Mouse (Mus musculus): Measurements from ENCODE around the gene Rps7. TPM values are rescaled to one million over a fixed set of nuclear protein-coding genes. Genes with fewer than 3 reads are reported as not detected.

Gene Rps7
- total and polyA plus RNA-seq, 3 experiments: 300 to 2,439 (median 476) TPM

DNA sequence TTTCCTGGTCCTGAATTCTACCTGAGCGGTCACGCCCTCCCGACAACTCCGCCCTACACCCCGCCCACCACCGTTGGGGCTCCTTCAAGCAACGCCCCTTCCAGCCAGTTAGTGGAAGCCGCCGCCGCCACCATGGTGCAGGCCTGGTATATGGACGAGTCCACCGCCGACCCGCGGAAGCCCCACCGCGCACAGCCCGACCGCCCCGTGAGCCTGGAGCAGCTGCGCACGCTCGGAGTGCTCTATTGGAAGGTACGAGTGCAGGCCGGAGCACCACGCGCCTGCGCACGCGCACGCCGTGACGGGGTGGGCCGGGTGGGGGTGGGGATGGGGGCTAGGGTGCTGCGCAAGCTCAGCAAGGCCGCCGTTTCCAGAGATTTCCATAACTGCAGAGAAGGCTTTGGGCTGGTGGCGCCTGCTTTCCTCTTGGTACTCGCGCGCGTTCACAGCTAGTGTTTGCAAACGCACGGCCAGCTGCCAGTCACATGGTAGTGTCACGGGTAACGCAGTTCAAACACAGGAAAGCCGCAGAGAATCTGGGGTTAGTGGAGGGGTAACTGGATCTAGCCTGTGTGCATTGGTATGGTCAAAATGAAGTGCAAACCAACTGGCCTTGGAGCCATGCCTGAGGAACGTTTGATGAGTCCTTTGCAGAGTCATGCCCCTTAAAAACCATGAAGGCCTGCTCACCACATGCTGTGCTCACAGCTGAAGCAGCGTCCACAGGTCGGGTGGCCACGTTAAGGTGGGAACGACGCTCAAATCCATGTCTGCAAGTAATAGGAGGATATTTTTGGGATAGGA lies 39.6 kb upstream of the Rps7 start, which contains the start of gene Adi1 (continued):
- TF ChIP-seq POLR2A (IDR thresholded peaks at IDR 0.05; ENCODE audit: control insufficient read depth in 1 of 2, insufficient read depth in 1 of 2, low read depth in 1 of 2, low read length in 2 of 2, poor library complexity in 1 of 2) (peak in 1 of 2 experiments; percentile 62; a peak in 2 of 4 replicates), RCOR1 (IDR thresholded peaks at IDR 0.05; ENCODE audit: low read depth, low read length) (no peak)

- DNase-seq (ENCODE audit: low read depth, low spot score): peak; percentile 71
- H3K9ac ChIP-seq (ENCODE audit: control insufficient read depth, low read depth, low read length, poor library complexity, severe bottlenecking): peak overlapping the region; percentile 77
- H3K9me3 ChIP-seq (replicated peaks; ENCODE audit: insufficient read depth, low read length): no peaks in the 10 kb centered on the region
- H3K27me3 ChIP-seq (ENCODE audit: control insufficient read depth in 1 of 2, insufficient read depth in 2 of 2, low read length in 2 of 2): no peaks in the 10 kb centered on the region
- TF ChIP-seq MXI1 (IDR thresholded peaks at IDR 0.05; ENCODE audit: low read depth, low read length): no peak
- no peak for TF ChIP-seq CHD2 (IDR thresholded peaks at IDR 0.05; ENCODE audit: low read length)
- TF ChIP-seq TBP (IDR thresholded peaks at IDR 0.05; ENCODE audit: low read depth, low read length): no peak
- TF ChIP-seq MAX (IDR thresholded peaks at IDR 0.05; ENCODE audit: low read length): no peak
- TF ChIP-seq ZNF384 (IDR thresholded peaks at IDR 0.05; ENCODE audit: low read depth, low read length): no peak
- TF ChIP-seq HCFC1 (IDR thresholded peaks at IDR 0.05; ENCODE audit: low read depth, low read length): no peak
- 0 out of 2 replicates have a peak, but pooled peaks have one; percentile 3 for TF ChIP-seq SMC3 (IDR thresholded peaks at IDR 0.05; ENCODE audit: low read depth, low read length)
- TF ChIP-seq BHLHE40 (IDR thresholded peaks at IDR 0.05; ENCODE audit: borderline replicate concordance, low read depth, low read length): no peak
- peak; percentile 6 for TF ChIP-seq RAD21 (IDR thresholded peaks at IDR 0.05; ENCODE audit: low read depth, low read length)
- no peak for TF ChIP-seq UBTF (IDR thresholded peaks at IDR 0.05; ENCODE audit: borderline replicate concordance, insufficient read depth, low read depth, low read length)
- TF ChIP-seq EP300 (IDR thresholded peaks at IDR 0.05; ENCODE audit: low read depth in 1 of 2, low read length in 2 of 2): no peak
- no peak for TF ChIP-seq TCF12 (IDR thresholded peaks at IDR 0.05; ENCODE audit: low read depth, low read length)
- no peak for TF ChIP-seq RCOR1 (IDR thresholded peaks at IDR 0.05; ENCODE audit: low read depth, low read length)
- TF ChIP-seq ETS1 (IDR thresholded peaks at IDR 0.05; ENCODE audit: low read depth, low read length): no peak
- peak in 2 of 3 experiments; percentile 6 to 8; a peak in 1 of 6 replicates for TF ChIP-seq CTCF (IDR thresholded peaks at IDR 0.05 in 2 of 3, conservative IDR thresholded peaks at IDR 0.05 in 1 of 3; ENCODE audit: control insufficient read depth in 1 of 3, insufficient read depth in 1 of 3, low read depth in 2 of 3, low read length in 3 of 3, poor library complexity in 1 of 3, severe bottlenecking in 1 of 3)
- TF ChIP-seq TAL1 (IDR thresholded peaks at IDR 0.05; ENCODE audit: low read length): no peak
- TF ChIP-seq MAFK (IDR thresholded peaks at IDR 0.05; ENCODE audit: borderline replicate concordance, low read depth, low read length): no peak
- no peak for TF ChIP-seq NELFE (IDR thresholded peaks at IDR 0.05; ENCODE audit: low read depth, low read length)
- no peak for TF ChIP-seq KAT2A (conservative IDR thresholded peaks at IDR 0.05; ENCODE audit: low read depth, low read length)
- no peak for TF ChIP-seq SIN3A (IDR thresholded peaks at IDR 0.05; ENCODE audit: low read length)
- H3K36me3 ChIP-seq (ENCODE audit: control insufficient read depth in 1 of 2, insufficient read depth in 2 of 2, low read length in 2 of 2): peaks cover 0 to 2% of the 10 kb centered on the region in 2 experiments; a peak in 3 of 4 replicates
- peaks cover 9% of the 10 kb centered on the region for H3K79me2 ChIP-seq (ENCODE audit: control insufficient read depth, insufficient read depth, low read length, poor library complexity)
- H3K27ac ChIP-seq (ENCODE audit: control insufficient read depth, low read depth, low read length): peak overlapping the region; percentile 70
- H3K4me3 ChIP-seq (ENCODE audit: control insufficient read depth in 1 of 2, insufficient read depth in 1 of 2, low read depth in 2 of 2, low read length in 2 of 2): peak overlapping the region; percentile 82 to 97
- no peaks in the 10 kb centered on the region; a peak in 1 of 4 replicates for H3K4me1 ChIP-seq (ENCODE audit: control insufficient read depth in 1 of 2, insufficient read depth in 2 of 2, low read length in 2 of 2)
Measured at GRCm38 (mm10) chr12:28674038-28674720, 38.4 kb upstream of the Rps7 start.
